Mouse (Mus musculus) heart, embryonic 13.5 days (tissue): ENCODE results near the gene Golph3. TPM values are rescaled to one million over a fixed set of nuclear protein-coding genes. Genes with fewer than 3 reads are reported as not detected.

Experiments used
- ATAC-seq: fragments of 200-750 bp; cut with Nextera tagmentation; 2 replicates; pipeline ENCODE4 v1.8.0; 2017; ENCODE audit warnings: moderate TSS enrichment; ENCODE audit not compliant: insufficient number of reproducible peaks, low FRiP score, low TSS enrichment; ENCODE audit errors: extremely low read depth
- H3K27ac ChIP-seq: fragments of 300-500 bp; sonication (generic); replicated peaks from 2 replicates; pipeline ENCODE4 v1.5.1; 2015; ENCODE audit warnings: moderate library complexity, mild to moderate bottlenecking, inconsistent platforms
- H3K27me3 ChIP-seq: fragments of 300-500 bp; sonication (generic); replicated peaks from 2 replicates; pipeline ENCODE4 v1.6.1; 2015; ENCODE audit warnings: mild to moderate bottlenecking, inconsistent platforms
- H3K36me3 ChIP-seq: fragments of 300-500 bp; sonication (generic); 2 replicates; pipeline ENCODE4 v1.6.1; 2015; ENCODE audit warnings: mild to moderate bottlenecking, inconsistent platforms
- H3K4me1 ChIP-seq: fragments of 300-500 bp; sonication (generic); 2 replicates; pipeline ENCODE4 v1.6.1; 2015; ENCODE audit warnings: inconsistent platforms
- H3K4me2 ChIP-seq: fragments of 300-500 bp; sonication (generic); 2 replicates; pipeline ENCODE4 v1.6.1; 2015; ENCODE audit warnings: inconsistent platforms, mild to moderate bottlenecking, moderate library complexity
- H3K4me3 ChIP-seq: fragments of 300-500 bp; sonication (generic); 2 replicates; pipeline ENCODE4 v1.5.1; 2015; ENCODE audit warnings: moderate library complexity, mild to moderate bottlenecking, inconsistent platforms
- H3K9ac ChIP-seq: fragments of 300-500 bp; sonication (generic); 2 replicates; pipeline ENCODE4 v1.6.1; 2015; ENCODE audit warnings: inconsistent platforms, mild to moderate bottlenecking, moderate library complexity
- H3K9me3 ChIP-seq: fragments of 300-500 bp; sonication (generic); 2 replicates; pipeline ENCODE4 v1.6.1; 2016; ENCODE audit warnings: inconsistent platforms
- WGBS: fragments of 180-500 bp; shearing (Covaris S2); methylation state at CpG from one replicate; pipeline ENCODE4 v1.1.7; 2015; ENCODE audit warnings: mixed read lengths; 5-methylcytosine and 5-hydroxymethylcytosine counted together
- polyA plus RNA-seq: library from polyadenylated mRNA; unstranded; fragments of >200 nt; fragmentation: Nextera tagmentation; extraction: Ambion mirVana; gene quantifications from 2 replicates; pipeline ENCODE4 v1.2.1, GENCODE M21; 2015

Golph3 gene
- polyA plus RNA-seq, 1 experiment from 2014 or later, result 60.1 TPM

- H3K27ac ChIP-seq, result no peak overlapping the region
- peaks cover 4% of the 10 kb centered on the region; the same call in 1 of the 2 replicates for H3K27me3 ChIP-seq
- 89% methylated on average over 3 of the region's 3 CpGs for WGBS
- peaks cover 38% of the 10 kb centered on the region for H3K4me1 ChIP-seq
- H3K36me3 ChIP-seq, result peaks cover 38% of the 10 kb centered on the region
- no peak overlapping the region for H3K4me3 ChIP-seq
- H3K4me2 ChIP-seq, result no peak overlapping the region
- no peak for ATAC-seq
- no peaks in the 10 kb centered on the region for H3K9me3 ChIP-seq
- no peak overlapping the region for H3K9ac ChIP-seq
Observed at GRCm38 (mm10) chr15:12370096-12370495, 48.8 kb downstream of the Golph3 start.

- H3K27me3 ChIP-seq, result peaks cover 4% of the 10 kb centered on the region; the same call in 1 of the 2 replicates
- H3K36me3 ChIP-seq, result peaks cover 30% of the 10 kb centered on the region
- H3K4me1 ChIP-seq, result peaks cover 40% of the 10 kb centered on the region
- no peaks in the 10 kb centered on the region for H3K9me3 ChIP-seq
- no peak overlapping the region for H3K27ac ChIP-seq
- H3K4me3 ChIP-seq, result no peak overlapping the region
- H3K4me2 ChIP-seq, result no peak overlapping the region
- WGBS, result 6% methylated on average over 8 of the region's 8 CpGs
- ATAC-seq, result no peak
- H3K9ac ChIP-seq, result no peak overlapping the region
Observed at GRCm38 (mm10) chr15:12371183-12371582, 49.9 kb downstream of the Golph3 start.

- ATAC-seq, result no peak
- Histone ChIP-seq H3K36me3 (peaks cover 30% of the 10 kb centered on the region), H3K4me1 (peaks cover 23% of the 10 kb centered on the region), H3K4me2 (no peak overlapping the region), H3K9me3 (no peaks in the 10 kb centered on the region), H3K27ac (no peak overlapping the region), H3K9ac (no peak overlapping the region), H3K4me3 (no peak overlapping the region), H3K27me3 (peaks cover 4% of the 10 kb centered on the region; the same call in 1 of the 2 replicates)
- 75% methylated on average over 14 of the region's 14 CpGs for WGBS
Observed at GRCm38 (mm10) chr15:12373496-12373895, 52.2 kb downstream of the Golph3 start.

GRCm38 (mm10) chr15:12373918-12374317 lies 52.7 kb downstream of the Golph3 start:
- 73% methylated on average over 6 of the region's 6 CpGs for WGBS
- no peak overlapping the region for H3K4me2 ChIP-seq
- peaks cover 30% of the 10 kb centered on the region for H3K36me3 ChIP-seq
- peaks cover 21% of the 10 kb centered on the region for H3K4me1 ChIP-seq
- H3K27me3 ChIP-seq, result peaks cover 4% of the 10 kb centered on the region; the same call in 1 of the 2 replicates
- H3K27ac ChIP-seq, result no peak overlapping the region
- no peak for ATAC-seq
- H3K9ac ChIP-seq, result no peak overlapping the region
- H3K4me3 ChIP-seq, result no peak overlapping the region
- H3K9me3 ChIP-seq, result no peaks in the 10 kb centered on the region

GRCm38 (mm10) chr15:12374916-12375315 lies 53.7 kb downstream of the Golph3 start:
- H3K27me3 ChIP-seq, result peaks cover 4% of the 10 kb centered on the region; the same call in 1 of the 2 replicates
- H3K36me3 ChIP-seq, result peaks cover 30% of the 10 kb centered on the region
- H3K4me1 ChIP-seq, result peaks cover 21% of the 10 kb centered on the region
- H3K9me3 ChIP-seq, result no peaks in the 10 kb centered on the region
- peak overlapping the region; percentile 59; the same call in 1 of the 2 replicates for H3K27ac ChIP-seq
- H3K4me2 ChIP-seq, result peak overlapping the region; percentile 70
- H3K9ac ChIP-seq, result peak overlapping the region; percentile 69
- peak overlapping the region; percentile 37 for H3K4me3 ChIP-seq
- 50% methylated on average over 18 of the region's 18 CpGs for WGBS
- no peak for ATAC-seq

- Histone ChIP-seq H3K27me3 (peaks cover 4% of the 10 kb centered on the region; the same call in 1 of the 2 replicates), H3K4me2 (peak overlapping the region; percentile 70), H3K36me3 (peaks cover 34% of the 10 kb centered on the region), H3K4me1 (peaks cover 21% of the 10 kb centered on the region), H3K9ac (peak overlapping the region; percentile 69), H3K27ac (peak overlapping the region; percentile 26; the same call in 1 of the 2 replicates), H3K4me3 (peak overlapping the region; percentile 37), H3K9me3 (no peaks in the 10 kb centered on the region)
- ATAC-seq, result peak; percentile 65
- WGBS, result 3% methylated on average over 19 of the region's 19 CpGs
Observed at GRCm38 (mm10) chr15:12375641-12376311, 54.5 kb downstream of the Golph3 start.

GRCm38 (mm10) chr15:12376491-12377069 lies 55.3 kb downstream of the Golph3 start:
- Histone ChIP-seq H3K9ac (peak overlapping the region; percentile 56; the same call in 1 of the 2 replicates), H3K4me3 (no peak overlapping the region), H3K27ac (no peak overlapping the region), H3K36me3 (peaks cover 35% of the 10 kb centered on the region), H3K9me3 (no peaks in the 10 kb centered on the region), H3K4me1 (peaks cover 18% of the 10 kb centered on the region), H3K27me3 (peaks cover 4% of the 10 kb centered on the region; the same call in 1 of the 2 replicates), H3K4me2 (peak overlapping the region; percentile 70)
- ATAC-seq, result no peak
- WGBS, result 51% methylated on average over 13 of the region's 13 CpGs

- Histone ChIP-seq H3K9me3 (no peaks in the 10 kb centered on the region), H3K36me3 (peaks cover 26% of the 10 kb centered on the region), H3K27me3 (peaks cover 4% of the 10 kb centered on the region; the same call in 1 of the 2 replicates), H3K9ac (no peak overlapping the region), H3K4me2 (no peak overlapping the region), H3K27ac (no peak overlapping the region), H3K4me1 (peaks cover 18% of the 10 kb centered on the region), H3K4me3 (no peak overlapping the region)
- 87% methylated on average over 10 of the region's 10 CpGs for WGBS
- no peak for ATAC-seq
Observed at GRCm38 (mm10) chr15:12377800-12378199, 56.5 kb downstream of the Golph3 start.

GRCm38 (mm10) chr15:12380057-12380456 lies 58.8 kb downstream of the Golph3 start:
- Histone ChIP-seq H3K36me3 (0 out of 2 replicates have a peak, but pooled peaks cover 5% of the 10 kb centered on the region), H3K4me2 (no peak overlapping the region), H3K4me1 (peaks cover 14% of the 10 kb centered on the region), H3K27me3 (no peaks in the 10 kb centered on the region), H3K4me3 (no peak overlapping the region), H3K27ac (no peak overlapping the region), H3K9ac (no peak overlapping the region), H3K9me3 (no peaks in the 10 kb centered on the region)
- no peak for ATAC-seq
- WGBS, result 81% methylated on average over 3 of the region's 3 CpGs

GRCm38 (mm10) chr15:12380548-12380947 lies 59.3 kb downstream of the Golph3 start:
- Histone ChIP-seq H3K4me3 (no peak overlapping the region), H3K9me3 (no peaks in the 10 kb centered on the region), H3K27ac (no peak overlapping the region), H3K9ac (no peak overlapping the region), H3K4me2 (no peak overlapping the region), H3K4me1 (peaks cover 9% of the 10 kb centered on the region), H3K36me3 (peaks cover 6% of the 10 kb centered on the region; the same call in 1 of the 2 replicates), H3K27me3 (no peaks in the 10 kb centered on the region)
- 42% methylated on average over 5 of the region's 5 CpGs for WGBS
- no peak for ATAC-seq

- H3K4me2 ChIP-seq, result no peak overlapping the region
- H3K9me3 ChIP-seq, result no peaks in the 10 kb centered on the region
- H3K9ac ChIP-seq, result no peak overlapping the region
- ATAC-seq, result no peak
- 52% methylated on average over 13 of the region's 13 CpGs for WGBS
- peaks cover 20% of the 10 kb centered on the region for H3K36me3 ChIP-seq
- no peaks in the 10 kb centered on the region for H3K4me1 ChIP-seq
- H3K27me3 ChIP-seq, result no peaks in the 10 kb centered on the region
- H3K27ac ChIP-seq, result no peak overlapping the region
- no peak overlapping the region for H3K4me3 ChIP-seq
Observed at GRCm38 (mm10) chr15:12384679-12385078, 63.4 kb downstream of the Golph3 start.
